Mouse (Mus musculus) spleen, postnatal 36 days (tissue): Measurements from ENCODE around the gene Tenm3.

Source experiments
- DNase-seq, 2 experiments: peaks; one replicate each; pipeline ENCODE4 v3.0.0; 2022; ENCODE audit warnings: low spot score in 2 of 2, mixed read lengths in 1 of 2

Gene Tenm3

GRCm38 (mm10) chr8:48579732-48580131 lies 264.0 kb downstream of the Tenm3 start:
- DNase-seq = no peak

- no peak for DNase-seq
Observed at GRCm38 (mm10) chr8:48579144-48579543, 264.6 kb downstream of the Tenm3 start.

GRCm38 (mm10) chr8:48572941-48573340 lies 270.8 kb downstream of the Tenm3 start:
- DNase-seq = no peak

- DNase-seq = no peak
Observed at GRCm38 (mm10) chr8:48572345-48572744, 271.4 kb downstream of the Tenm3 start.

GRCm38 (mm10) chr8:48568608-48569007 lies 275.1 kb downstream of the Tenm3 start:
- no peak for DNase-seq

GRCm38 (mm10) chr8:48567929-48568607 lies 275.7 kb downstream of the Tenm3 start:
- DNase-seq = no peak

GRCm38 (mm10) chr8:48560227-48560626 lies 283.5 kb downstream of the Tenm3 start:
- no peak for DNase-seq

GRCm38 (mm10) chr8:48555546-48556141 lies 288.1 kb downstream of the Tenm3 start:
- DNase-seq = no peak

- no peak for DNase-seq
Observed at GRCm38 (mm10) chr8:48554762-48555545, 288.8 kb downstream of the Tenm3 start.

GRCm38 (mm10) chr8:48553791-48554288 lies 289.9 kb downstream of the Tenm3 start:
- DNase-seq = no peak

GRCm38 (mm10) chr8:48552306-48552705 lies 291.4 kb downstream of the Tenm3 start:
- no peak for DNase-seq

- no peak for DNase-seq
Observed at GRCm38 (mm10) chr8:48551370-48551769, 292.4 kb downstream of the Tenm3 start.

GRCm38 (mm10) chr8:48548908-48549307 lies 294.8 kb downstream of the Tenm3 start:
- DNase-seq = no peak

- DNase-seq = no peak
Observed at GRCm38 (mm10) chr8:48545631-48546030, 298.1 kb downstream of the Tenm3 start.

- DNase-seq = no peak
Observed at GRCm38 (mm10) chr8:48544840-48545239, 298.9 kb downstream of the Tenm3 start.

GRCm38 (mm10) chr8:48542141-48542540 lies 301.6 kb downstream of the Tenm3 start:
- DNase-seq = no peak

GRCm38 (mm10) chr8:48540894-48541293 lies 302.9 kb downstream of the Tenm3 start:
- DNase-seq = no peak

GRCm38 (mm10) chr8:48535833-48536232 lies 307.9 kb downstream of the Tenm3 start:
- no peak for DNase-seq

- no peak for DNase-seq
Observed at GRCm38 (mm10) chr8:48531795-48532194, 312.0 kb downstream of the Tenm3 start.

- DNase-seq = no peak
Observed at GRCm38 (mm10) chr8:48530916-48531570, 312.7 kb downstream of the Tenm3 start.

- no peak for DNase-seq
Observed at GRCm38 (mm10) chr8:48527418-48527817, 316.3 kb downstream of the Tenm3 start.

- no peak for DNase-seq
Observed at GRCm38 (mm10) chr8:48522536-48523123, 321.1 kb downstream of the Tenm3 start.
